ENCODE assay signal across 2 mouse cellular contexts in the genomic region with DNA sequence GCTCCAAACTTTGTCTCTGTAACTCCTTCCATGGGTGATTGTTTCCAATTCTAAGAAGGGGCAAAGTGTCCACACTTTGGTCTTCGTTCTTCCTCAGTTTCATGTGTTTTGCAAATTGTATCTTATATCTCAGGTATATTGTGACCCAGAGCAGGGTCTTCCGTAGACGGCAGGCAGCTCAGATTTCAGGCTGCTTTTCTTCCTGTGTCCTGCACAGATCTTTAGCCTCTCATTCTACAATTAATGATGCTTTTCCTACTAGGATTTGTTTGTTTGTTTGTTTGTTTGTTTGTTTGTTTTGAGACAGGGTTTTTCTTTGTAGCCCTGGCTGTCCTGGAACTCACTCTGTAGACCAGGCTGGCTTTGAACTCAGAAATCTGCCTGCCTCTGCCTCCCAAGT.
A peak's percentile ranks its signal among the peaks of the same experiment; 100 is the strongest.
DNase-seq lines count a peak whose midpoint lies in the region.

No protein-coding gene starts in this region.

- DNase-seq in 3T3-L1 (ENCODE audit: low read depth, low spot score) = peak; percentile 87
- DNase-seq in adipocyte (ENCODE audit: low spot score) = peak; percentile 86
